Mouse (Mus musculus): ENCODE data around the gene Aktip.

Gene Aktip

DNA sequence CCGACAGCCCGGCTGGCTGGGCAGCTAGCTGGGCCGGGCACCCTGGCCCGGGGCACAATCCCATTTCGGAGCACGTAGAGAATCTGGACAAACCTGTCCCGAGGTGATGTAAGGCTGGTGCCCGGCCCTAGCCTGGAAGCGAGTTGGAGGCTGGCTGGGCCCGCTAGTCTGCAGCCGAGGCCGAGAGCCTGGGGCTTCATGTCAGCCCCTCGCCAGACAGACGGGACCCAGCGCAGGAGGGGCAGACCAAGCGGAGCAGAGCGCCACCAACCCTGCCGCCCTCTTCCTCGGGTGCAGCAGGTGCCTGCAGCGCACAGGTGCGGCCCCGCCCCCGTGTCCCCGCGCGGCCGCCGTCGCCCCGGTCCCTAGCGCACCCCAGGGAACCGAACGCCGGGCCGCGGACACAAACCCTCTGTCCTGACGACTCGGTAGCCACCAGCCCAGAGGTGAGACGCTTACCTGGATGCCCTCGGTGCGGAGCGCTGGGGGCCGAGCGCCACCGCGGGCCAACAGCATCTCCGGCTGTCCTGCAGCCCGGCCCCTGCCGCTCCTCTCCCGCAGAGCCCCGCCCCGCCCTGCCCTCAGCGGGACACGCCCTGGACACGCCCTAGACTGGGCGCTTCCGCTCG lies 66.2 kb downstream of the Aktip start:
- no peak for DNase-seq (ENCODE audit: inconsistent age in 2 of 2, low spot score in 1 of 2)

DNA sequence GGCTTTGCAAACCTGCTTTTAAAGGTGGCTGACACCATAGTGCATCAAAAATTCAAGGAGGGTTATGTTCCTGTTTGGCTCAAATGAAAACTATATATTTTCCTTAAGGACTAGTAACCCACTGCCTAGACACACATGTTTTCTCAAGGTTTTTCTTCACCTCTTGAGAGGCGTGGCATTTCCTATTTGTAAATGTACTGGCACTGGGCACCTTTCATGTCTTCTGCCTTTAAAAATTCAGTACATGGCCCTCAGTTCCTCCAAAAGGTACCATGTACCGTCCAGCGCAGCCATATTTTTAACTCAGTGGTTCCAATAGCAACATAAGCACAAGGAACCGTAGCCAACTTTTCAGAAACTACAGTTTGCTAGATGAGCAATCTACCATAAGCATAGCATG lies 67.0 kb downstream of the Aktip start:
- no peak for DNase-seq (ENCODE audit: inconsistent age in 2 of 2, low spot score in 1 of 2)

DNA sequence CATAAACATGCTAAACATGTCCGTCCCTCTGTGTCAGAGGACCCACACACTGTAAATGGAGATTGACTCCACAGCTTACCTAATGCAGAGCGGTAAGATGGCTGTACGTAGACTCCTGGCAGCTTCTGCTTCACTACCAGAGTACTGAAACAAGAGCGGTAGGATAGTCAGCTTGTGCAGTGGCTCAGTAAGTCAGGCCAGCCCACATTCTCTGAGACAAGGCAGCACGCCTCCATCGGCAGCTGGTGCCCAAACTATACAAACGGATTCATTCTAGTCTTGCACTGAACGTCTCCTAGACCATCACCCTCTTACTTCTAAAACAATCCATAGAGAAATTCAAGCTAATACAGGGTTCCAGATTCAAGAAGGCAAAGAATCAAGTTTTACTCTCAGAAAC lies 73.0 kb downstream of the Aktip start:
- no peak for DNase-seq (ENCODE audit: inconsistent age in 2 of 2, low spot score in 1 of 2)

DNA sequence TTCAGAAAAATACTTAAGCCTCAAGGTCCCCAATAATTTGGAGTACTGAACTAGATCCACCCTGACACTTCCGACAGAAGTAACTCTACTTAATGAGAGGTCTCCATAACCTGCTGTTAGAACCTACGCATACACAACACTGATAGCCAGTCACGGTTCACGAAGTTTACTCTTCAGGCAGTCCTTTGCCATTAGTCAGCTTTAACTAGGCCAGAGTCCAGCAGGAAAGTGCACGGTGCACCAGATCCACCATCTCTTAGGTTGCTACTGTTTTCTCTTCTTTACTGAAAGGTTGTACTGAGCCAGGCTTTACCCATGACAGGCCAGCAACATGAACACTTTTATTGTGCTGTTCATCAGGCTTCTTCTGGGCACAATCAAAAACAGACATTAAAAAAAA lies 75.5 kb downstream of the Aktip start:
- no peak for DNase-seq (ENCODE audit: inconsistent age in 2 of 2, low spot score in 1 of 2)

DNA sequence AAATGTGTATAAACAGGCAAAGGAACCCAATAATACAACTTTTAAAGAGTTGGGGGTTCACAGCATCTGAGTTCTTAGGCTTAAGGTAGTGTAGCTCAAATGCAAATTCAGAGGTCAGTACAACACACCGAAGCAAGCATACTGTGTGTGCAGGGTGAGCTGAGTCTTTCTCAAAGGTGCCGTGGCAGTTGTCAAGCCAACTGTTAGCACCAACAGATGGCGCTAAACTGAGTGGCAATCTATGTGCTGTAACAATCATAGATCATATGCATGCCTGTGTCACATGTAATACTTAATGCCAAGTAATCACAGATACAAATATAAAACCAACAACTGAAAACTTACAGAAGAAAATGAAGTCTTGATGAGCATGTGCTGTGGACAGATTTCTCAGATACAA lies 81.6 kb downstream of the Aktip start:
- DNase-seq (ENCODE audit: inconsistent age in 2 of 2, low spot score in 1 of 2) = no peak

DNA sequence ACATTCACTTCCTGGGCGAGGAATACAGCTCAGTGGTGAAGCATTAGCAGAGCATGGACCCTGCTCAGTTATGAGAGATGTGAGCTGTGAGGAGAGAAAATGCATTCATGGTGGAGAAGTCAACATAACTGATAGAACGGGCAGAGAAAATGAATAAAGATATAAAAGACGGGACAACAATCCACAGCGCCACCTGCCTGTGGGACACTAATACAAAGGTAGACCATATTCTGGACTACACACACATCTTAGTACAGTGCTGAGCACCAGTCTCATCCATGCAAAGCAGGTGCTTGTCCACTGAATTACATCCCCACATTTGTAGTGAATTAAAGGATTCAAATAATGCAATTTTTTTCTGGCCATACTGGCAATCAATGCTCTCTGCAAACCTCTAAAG lies 82.2 kb downstream of the Aktip start:
- DNase-seq (ENCODE audit: inconsistent age in 2 of 2, low spot score in 1 of 2) = no peak

DNA sequence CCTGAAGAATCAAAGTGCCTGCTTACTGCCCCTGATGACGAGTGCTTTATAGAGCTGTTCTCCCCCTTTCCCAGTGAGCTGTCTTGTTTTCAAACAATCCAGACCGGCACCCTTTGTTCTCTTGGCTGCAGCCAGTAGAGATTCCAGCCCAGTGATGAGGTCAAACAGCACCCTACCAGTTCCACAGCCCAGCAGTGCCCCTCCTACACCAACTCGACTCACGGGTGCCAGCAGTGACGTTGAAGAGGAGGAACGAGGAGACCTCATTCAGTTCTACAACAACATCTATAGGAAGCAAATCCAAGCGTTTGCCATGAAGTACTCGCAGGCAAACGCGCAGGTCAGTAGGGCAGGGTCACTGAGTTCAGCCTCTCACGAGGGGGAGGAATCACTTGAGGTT lies 84.9 kb downstream of the Aktip start:
- DNase-seq (ENCODE audit: inconsistent age in 2 of 2, low spot score in 1 of 2) = no peak

DNA sequence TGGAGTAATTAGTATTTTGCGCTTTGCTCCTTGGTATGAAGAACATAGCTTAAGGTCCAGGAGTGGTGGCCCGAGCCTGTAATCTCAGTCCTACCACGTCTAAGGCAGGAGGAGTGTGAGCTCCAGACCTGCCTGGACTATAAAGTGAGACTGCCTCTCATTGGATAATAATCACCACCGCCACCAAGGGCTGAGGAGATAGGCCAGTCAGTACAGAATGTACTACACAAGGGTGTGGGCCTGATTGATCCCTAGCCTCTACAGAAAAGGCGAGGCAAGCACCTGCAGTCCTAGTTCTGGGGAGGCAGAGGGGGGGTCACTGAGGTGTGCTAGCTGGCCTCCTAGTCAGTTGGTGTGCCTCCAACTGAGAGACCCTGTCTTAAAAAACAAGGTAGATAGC lies 85.3 kb downstream of the Aktip start:
- DNase-seq (ENCODE audit: inconsistent age in 2 of 2, low spot score in 1 of 2) = no peak

DNA sequence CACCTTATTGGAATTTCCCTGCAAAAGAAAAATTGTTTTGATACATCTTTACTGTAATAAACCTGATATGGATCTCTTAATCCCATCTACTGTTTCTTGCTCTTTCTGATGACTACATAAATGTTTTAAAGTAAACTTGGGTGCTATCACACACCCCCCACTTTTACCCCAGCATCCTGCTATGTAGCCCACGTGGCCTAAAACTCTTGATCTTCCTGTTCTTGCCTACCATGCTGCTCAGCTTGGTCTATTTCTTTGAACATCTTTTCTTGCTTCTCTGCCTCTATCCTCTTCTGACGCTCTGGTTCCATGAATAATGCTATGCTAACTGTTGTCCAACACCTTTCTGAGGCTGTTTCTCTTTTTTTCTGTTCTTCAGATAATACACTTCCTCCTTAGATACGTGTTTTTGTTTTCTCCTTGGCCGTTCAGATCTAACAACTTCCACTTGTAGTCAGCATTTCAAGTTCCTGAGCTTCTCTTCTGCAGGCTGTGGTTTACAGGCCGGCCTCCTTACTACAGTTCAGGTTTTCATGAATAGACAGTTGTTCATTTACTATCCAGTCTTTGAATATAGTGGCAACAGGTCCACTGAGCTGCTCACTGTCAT lies 87.8 kb downstream of the Aktip start:
- DNase-seq (ENCODE audit: inconsistent age in 2 of 2, low spot score in 1 of 2) = no peak

DNA sequence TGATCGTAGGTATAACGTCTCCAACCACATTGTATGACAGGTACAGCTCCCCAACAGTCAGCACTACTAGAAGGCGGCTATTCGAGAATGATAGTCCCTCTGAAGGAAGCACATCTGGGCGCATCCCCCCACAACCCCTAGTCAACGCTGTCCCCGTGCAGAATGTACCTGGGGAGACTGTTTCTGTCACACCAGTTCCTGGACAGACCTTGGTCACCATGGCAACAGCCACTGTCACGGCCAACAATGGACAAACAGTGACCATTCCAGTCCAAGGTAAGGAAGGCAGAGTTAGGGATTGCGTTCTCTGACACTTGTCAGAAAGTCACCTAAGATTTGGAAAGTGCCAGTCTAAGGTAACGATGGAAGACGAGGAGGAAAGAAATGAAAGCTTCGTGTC lies 93.5 kb downstream of the Aktip start:
- peak in 1 of 2 experiments; percentile 66 for DNase-seq (ENCODE audit: inconsistent age in 2 of 2, low spot score in 1 of 2)

DNA sequence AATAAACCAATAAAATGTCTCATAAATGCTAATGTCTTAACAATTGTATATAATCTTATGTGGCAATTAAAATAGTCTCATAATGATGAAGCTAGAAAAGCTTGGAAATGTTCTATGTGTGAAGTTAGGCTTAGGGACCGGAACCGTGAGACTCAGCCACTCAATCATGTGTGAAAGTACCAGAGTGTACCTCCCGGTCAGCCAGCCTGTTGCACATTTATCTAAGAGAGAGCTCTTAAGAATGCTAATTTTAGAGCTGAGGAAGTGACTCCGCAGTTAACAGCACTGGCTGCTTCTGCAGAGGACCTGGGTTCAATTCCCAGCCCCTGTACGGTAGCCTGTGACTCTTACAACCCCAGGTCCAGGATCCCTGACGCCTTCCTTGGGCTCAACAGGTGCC lies 101.7 kb downstream of the Aktip start:
- DNase-seq (ENCODE audit: inconsistent age in 2 of 2, low spot score in 1 of 2) = no peak

DNA sequence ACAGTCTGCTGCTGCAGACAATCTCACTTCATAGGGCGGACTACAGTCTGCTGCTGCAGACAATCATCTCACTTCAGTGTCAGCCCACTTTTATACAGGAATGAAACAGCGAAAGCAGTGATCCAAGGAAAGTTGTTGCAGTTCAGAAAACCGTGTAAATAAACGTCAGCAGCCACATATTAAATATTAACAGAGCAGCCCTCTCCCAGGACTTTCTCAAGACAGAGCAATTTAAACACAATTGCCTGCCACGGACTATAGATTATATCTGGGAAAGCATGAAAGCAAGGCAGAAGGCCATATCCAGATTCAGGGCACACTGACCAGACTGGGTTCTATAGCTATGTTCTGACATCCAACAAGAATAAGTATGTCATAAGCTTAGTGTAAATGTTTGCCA lies 105.6 kb downstream of the Aktip start:
- DNase-seq (ENCODE audit: inconsistent age in 2 of 2, low spot score in 1 of 2) = no peak

DNA sequence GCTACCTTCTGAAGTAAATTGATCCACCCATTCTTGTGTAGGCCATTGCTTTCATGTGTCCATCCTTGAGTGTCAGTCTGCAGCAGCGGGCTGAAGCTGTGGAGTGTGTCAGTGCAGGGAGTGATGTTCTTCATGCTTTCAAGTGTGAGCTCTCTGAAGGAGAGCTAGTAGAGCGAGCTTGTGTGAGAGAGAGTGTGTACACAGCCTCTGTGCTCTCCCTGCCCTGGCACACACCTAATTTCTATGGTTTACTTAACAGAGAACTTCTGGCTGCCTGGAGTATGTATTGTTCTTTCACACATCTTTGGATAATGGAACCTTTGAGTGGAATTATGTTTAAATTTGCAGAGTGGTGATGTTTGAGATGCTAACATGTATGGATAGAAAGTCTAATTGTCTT lies 110.2 kb downstream of the Aktip start:
- no peak for DNase-seq (ENCODE audit: inconsistent age in 2 of 2, low spot score in 1 of 2)

DNA sequence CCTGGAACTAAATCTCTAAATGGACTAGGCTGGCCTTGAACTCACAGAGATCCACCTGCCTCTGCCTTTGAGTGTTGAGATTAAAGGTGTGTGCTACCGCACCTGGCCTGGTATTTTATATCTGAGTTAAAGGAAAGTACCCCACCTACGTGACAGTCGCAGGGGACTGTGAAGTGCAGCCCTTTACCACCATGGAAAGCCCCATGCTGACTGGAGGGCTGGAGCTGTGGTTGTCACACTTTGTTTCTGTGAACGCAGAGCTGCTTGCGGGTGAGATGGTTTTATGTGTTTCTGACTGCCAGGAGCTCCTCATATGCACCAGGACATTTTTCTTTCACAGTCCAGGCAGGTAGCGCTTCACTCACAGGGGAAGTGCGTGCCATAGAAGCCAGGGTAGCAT lies 111.3 kb downstream of the Aktip start:
- DNase-seq (ENCODE audit: inconsistent age in 2 of 2, low spot score in 1 of 2) = no peak

DNA sequence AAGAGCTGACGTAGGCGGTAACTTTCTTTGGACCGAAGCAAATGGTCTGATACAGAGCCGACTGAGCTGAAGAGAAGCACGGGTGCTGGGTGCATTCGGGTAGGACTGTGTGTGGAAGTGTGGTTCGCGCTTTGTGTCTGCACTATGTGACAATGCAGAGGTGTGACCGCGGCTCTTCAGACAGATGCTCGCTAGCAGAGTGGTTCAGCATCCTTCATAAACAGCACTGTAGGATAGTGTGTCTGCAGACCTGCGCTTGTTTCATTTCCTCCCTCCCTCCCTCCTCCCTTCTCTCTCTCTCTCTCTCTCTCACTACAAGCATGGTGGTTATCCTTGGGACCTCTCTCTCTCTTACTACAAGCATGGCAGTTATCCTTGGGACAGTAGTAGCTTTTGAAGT lies 117.3 kb downstream of the Aktip start:
- no peak for DNase-seq (ENCODE audit: inconsistent age in 2 of 2, low spot score in 1 of 2)

DNA sequence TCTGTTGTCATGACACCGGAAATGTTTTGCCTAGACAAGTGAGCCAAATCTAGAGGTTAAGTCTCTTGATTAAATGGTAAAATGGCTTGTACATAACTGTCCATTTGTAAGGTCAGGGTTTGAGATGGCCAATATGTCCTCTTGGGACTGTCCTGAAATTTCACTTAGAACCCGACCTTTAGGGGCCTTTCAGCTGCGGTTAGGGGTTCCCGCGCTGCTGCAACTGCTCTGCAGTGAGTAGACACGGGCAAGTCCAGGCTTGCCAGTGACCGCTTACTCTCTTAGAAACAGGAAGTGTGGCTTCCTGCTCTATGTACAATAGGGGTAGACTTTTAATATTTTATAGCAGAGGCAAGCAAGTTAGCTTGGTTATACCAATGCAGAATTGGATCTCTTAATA lies 117.9 kb downstream of the Aktip start:
- DNase-seq (ENCODE audit: inconsistent age in 2 of 2, low spot score in 1 of 2) = no peak

DNA sequence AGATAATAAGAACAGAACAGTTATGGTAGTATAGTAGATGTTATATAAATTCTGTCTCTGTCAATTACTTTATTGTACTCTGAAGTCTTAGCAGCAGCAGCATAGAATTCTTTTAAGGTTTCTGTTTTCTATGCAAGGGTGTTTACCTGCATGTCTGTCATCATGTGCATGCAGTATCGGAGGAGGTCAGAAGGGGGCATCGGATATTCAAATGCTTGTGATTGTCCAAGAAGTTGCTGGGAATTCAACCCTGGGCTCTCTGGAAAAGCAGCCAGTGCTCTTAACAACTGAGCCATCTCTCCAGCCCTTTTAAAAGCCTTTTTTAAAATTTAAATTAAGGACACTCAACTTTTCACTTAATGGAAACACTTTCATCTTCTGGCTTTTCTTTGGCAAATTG lies 120.1 kb downstream of the Aktip start:
- DNase-seq (ENCODE audit: inconsistent age in 2 of 2, low spot score in 1 of 2) = no peak

DNA sequence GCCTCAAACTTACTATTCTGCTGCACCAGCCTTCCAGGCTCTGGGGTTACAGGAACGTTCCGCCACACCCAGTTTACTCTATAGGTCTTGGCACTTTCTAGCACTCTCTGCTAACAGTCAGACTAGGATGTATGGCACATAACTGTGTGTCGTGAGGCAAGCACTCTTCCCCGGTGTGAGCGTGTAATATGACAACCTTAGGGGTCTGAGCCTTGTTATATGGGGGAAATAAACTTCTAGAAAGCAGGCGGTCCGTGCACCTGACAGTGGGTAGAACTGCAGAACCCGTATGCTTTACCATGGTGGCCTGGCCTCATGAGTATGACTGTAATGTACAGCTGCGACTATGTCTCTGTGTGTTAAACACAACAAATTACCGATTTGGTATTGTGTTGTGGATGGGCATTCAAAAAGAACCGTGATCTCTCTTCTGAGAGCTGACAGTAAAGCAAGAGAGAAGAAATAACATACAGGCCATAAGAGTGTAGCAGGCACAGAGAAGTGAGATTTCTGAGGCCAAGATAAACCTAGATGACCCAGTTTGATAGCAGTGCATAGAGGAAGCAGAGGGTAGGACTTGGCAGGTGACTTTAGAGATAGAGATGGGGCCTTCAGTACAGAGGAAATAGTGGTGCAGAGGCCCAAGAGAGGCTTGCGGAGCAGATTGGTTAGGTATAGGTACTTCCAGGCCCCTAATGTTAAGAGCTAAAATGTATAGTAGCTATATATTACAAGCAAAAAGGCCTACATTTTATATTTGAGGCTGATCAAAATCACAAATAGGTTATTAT lies 122.5 kb downstream of the Aktip start:
- no peak for DNase-seq (ENCODE audit: inconsistent age in 2 of 2, low spot score in 1 of 2)

DNA sequence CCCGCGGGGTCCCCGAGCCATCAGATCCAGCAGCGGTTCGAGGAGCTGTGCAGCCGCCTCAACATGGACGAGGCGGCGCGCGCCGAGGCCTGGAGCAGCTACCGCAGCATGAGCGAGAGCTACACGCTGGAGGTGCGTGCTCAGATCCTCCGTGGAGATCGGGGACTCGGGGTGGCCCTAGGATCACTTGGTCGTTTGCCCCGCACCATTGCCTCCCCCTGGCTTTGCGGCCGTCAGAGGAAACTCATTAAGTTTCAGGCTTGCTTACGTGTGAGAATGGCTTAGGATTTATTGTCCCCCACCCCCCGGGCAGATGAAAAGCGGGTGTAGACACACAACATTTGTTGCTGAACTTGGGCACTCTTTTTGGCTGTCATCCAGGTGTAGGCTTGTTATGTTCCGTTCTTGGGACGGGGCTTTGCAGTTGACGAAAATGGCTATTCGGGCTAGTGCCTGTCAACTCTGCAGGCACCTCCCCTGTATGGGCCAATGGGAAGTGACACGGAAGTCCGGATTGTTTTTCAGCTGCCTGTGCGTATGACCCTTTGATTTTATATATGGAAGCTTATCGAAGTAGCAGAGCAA lies 129.4 kb downstream of the Aktip start:
- peak; percentile 85 to 95 for DNase-seq (ENCODE audit: inconsistent age in 2 of 2, low spot score in 1 of 2)

DNA sequence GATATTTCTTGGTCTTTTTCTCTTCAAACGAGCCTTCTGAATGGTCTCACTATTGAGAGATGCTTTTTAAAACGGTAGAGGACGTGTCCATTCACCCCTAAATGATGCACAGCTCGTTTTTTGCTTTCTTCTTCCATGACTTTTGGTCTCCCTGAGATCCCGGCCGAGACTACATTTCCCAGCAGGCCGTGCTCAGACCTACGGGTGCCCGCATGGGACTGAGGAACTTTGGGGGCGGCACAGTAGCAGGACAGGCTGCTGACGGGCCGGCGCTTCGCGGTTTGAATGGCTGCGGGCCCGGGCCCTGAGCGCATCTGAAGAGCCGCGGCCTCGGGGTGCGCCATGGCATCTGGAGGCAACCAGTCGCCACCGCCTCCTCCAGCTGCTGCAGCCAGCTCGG lies 129.9 kb downstream of the Aktip start, which contains the start of gene Rbl2:
Gene Rbl2 (plus strand): TSS at position 224 of the 400 bp plus-strand sequence.
- DNase-seq (ENCODE audit: inconsistent age in 2 of 2, low spot score in 1 of 2) = peak; percentile 96 to 99

DNA sequence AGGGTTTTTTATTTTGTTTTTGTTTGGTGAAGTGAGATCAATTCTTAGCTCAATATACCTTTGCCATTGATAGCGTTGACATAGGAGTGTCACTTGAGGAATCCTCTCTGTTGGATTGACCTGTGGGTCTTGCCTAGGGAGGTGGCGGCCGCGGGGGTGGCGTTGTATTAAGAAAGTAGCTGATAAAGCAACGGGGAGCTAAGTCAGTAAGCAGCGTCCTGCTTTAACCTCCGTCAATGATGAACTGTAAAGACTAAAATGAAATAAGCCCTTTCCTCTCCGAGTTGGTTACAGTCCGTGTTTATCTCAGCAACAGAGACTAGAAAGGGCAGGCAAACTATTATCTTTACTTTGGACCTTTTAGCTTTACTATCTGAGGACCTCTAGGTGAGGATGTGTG lies 130.4 kb downstream of the Aktip start:
- peak in 1 of 2 experiments; percentile 36 for DNase-seq (ENCODE audit: inconsistent age in 2 of 2, low spot score in 1 of 2)

DNA sequence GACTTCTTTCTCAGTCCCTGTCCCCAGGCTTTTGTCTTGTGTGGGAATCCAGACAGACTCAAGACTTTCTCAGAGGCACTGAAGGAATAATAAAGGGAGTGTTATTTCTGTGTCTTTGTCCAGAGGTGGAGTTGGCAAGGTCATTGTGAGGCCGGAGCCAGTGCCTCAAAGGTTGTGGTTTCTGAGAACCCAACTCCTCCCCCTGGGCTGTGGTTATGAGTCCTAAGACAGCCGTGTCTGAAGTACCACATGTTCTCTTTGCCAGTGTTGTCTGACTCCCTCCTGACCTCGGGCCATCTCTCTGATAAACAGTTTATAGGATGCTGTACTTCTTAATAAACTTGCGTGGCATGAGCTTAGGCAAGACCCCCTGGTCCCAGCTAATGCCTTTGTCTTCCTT lies 134.6 kb downstream of the Aktip start:
- DNase-seq (ENCODE audit: inconsistent age in 2 of 2, low spot score in 1 of 2) = no peak

Measured in adrenal gland, adult (tissue).